Mouse (Mus musculus): Measurements from ENCODE around the gene Btbd2. TPM values are rescaled to one million over a fixed set of nuclear protein-coding genes. Genes with fewer than 3 reads are reported as not detected.

Gene Btbd2
- polyA plus RNA-seq, 2 experiments, result 8.2 to 8.6 TPM

DNA sequence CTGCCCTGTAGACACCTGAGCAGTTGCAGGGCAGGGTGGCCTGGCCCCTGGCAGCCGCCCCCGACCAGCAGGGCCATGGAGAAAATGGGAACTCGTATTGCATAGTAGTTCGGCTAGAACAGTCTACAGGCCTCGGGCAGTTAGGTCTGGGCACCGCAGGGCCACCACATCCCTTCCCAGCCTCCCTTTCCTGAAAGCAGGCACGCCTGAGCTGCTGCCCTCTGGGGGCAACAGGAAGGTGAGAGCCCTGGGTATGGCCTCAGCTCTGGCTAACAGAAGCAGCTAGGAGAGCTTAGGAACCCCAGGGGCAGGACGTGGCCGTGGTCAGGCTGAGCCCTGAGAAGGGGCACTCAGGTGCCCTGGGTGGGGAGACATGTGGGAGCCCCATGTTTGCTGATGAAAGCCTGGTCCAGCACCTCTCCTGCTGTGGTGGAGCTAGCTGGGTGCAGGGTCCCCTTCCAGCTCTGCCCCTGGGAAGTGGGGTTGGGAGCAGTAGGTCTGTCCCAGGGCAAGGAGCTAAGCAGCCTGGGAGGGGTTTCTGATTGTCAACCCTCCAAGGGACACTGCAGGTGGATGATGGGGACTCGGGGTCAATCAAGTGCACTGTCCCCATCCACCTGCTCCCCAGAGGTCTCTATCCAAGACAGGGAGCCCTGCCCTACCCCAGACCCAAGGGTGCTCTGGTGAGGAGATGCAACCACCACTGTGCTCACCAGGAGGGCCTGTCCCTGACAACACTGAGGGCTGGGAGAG is 9.3 kb upstream of the Btbd2 start:
- ATAC-seq (ENCODE audit: insufficient read depth) (no peak), DNase-seq (ENCODE audit: low read depth in 3 of 3, low spot score in 3 of 3) (no peak)
- Histone ChIP-seq H3K9ac (replicated peaks) (no peak overlapping the region; the same call in 1 of the 2 replicates), H3K4me3 (ENCODE audit: insufficient read depth in 1 of 2, low read depth in 2 of 2, low read length in 2 of 2) (no peak overlapping the region), H3K4me1 (replicated peaks; ENCODE audit: control insufficient read depth in 2 of 2, insufficient read depth in 2 of 2, low read length in 1 of 2) (peaks cover 25 to 28% of the 10 kb centered on the region in 2 experiments), H3K4me2 (ENCODE audit: low read depth) (no peak overlapping the region), H3K9me3 (ENCODE audit: control insufficient read depth, low read length) (no peaks in the 10 kb centered on the region), H3K36me3 (replicated peaks; ENCODE audit: control insufficient read depth, insufficient read depth, low read depth) (peaks cover 51% of the 10 kb centered on the region), H3K27me3 (ENCODE audit: control insufficient read depth, insufficient read depth, low read length) (no peaks in the 10 kb centered on the region), H3K27ac (no peak overlapping the region)
- WGBS (ENCODE audit: insufficient replicate concordance), result 70% methylated on average over 10 of the region's 10 CpGs
- TF ChIP-seq EP300 (IDR thresholded peaks at IDR 0.05; ENCODE audit: low read depth), result no peak
- TF ChIP-seq CTCF (IDR thresholded peaks at IDR 0.05; ENCODE audit: low read depth), result no peak

DNA sequence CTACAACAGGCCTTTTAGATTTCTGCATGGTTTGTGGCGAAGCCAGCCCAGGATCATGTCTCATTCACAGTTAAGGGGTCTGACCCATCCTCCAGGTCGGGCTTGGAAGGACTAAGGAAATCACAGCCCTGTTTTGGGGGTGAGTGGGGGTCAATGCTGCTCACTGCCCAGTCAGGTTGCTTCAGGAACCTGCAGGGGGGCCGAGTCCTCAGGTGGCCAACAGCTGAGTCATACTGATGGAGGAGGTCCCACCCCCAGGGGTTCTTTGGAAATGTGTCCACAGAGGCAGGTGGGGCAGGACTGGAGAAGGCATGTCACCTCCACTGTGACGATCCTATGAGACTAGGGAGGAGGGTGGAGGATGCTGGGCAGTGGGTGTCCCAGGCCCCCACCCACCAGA is 8.6 kb upstream of the Btbd2 start:
- peak overlapping the region; percentile 38; the same call in 1 of the 2 replicates for H3K27ac ChIP-seq
- ATAC-seq (ENCODE audit: insufficient read depth), result no peak
- DNase-seq (ENCODE audit: low read depth in 3 of 3, low spot score in 3 of 3), result no peak
- H3K9ac ChIP-seq (replicated peaks), result peak overlapping the region; percentile 15
- peaks cover 25 to 28% of the 10 kb centered on the region in 2 experiments for H3K4me1 ChIP-seq (replicated peaks; ENCODE audit: control insufficient read depth in 2 of 2, insufficient read depth in 2 of 2, low read length in 1 of 2)
- 49% methylated on average over 4 of the region's 4 CpGs for WGBS (ENCODE audit: insufficient replicate concordance)
- no peak for TF ChIP-seq EP300 (IDR thresholded peaks at IDR 0.05; ENCODE audit: low read depth)
- no peak for TF ChIP-seq CTCF (IDR thresholded peaks at IDR 0.05; ENCODE audit: low read depth)
- H3K4me3 ChIP-seq (ENCODE audit: insufficient read depth in 1 of 2, low read depth in 2 of 2, low read length in 2 of 2), result no peak overlapping the region
- H3K36me3 ChIP-seq (replicated peaks; ENCODE audit: control insufficient read depth, insufficient read depth, low read depth), result peaks cover 44% of the 10 kb centered on the region
- H3K4me2 ChIP-seq (ENCODE audit: low read depth), result peak overlapping the region; percentile 47; the same call in 1 of the 2 replicates
- no peaks in the 10 kb centered on the region for H3K9me3 ChIP-seq (ENCODE audit: control insufficient read depth, low read length)
- no peaks in the 10 kb centered on the region for H3K27me3 ChIP-seq (ENCODE audit: control insufficient read depth, insufficient read depth, low read length)

DNA sequence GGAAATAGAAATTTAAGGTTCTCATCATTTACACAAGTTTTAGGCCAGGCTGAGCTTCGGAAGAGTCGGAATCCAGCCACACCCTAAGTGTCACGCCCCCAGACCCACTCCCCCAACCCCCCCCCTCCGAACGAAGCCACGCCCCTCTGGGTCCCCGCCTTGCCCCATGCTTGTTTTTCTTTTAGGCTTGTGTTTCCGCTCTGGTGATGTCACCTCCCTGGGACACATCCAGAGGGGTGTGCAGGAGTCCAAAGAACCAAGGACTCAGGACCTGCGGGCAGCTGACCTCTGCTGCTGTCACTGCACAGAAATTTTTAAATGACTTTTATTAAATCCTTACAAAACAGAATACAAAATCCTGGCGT is 8.1 kb upstream of the Btbd2 start:
- Histone ChIP-seq H3K27ac (peak overlapping the region; percentile 38), H3K9me3 (ENCODE audit: control insufficient read depth, low read length) (no peaks in the 10 kb centered on the region), H3K4me3 (ENCODE audit: insufficient read depth in 1 of 2, low read depth in 2 of 2, low read length in 2 of 2) (peak overlapping the region in 1 of 2 experiments; percentile 2; a peak in 1 of 4 replicates), H3K36me3 (replicated peaks; ENCODE audit: control insufficient read depth, insufficient read depth, low read depth) (peaks cover 40% of the 10 kb centered on the region), H3K4me2 (ENCODE audit: low read depth) (peak overlapping the region; percentile 47), H3K9ac (replicated peaks) (peak overlapping the region; percentile 15), H3K27me3 (ENCODE audit: control insufficient read depth, insufficient read depth, low read length) (no peaks in the 10 kb centered on the region), H3K4me1 (replicated peaks; ENCODE audit: control insufficient read depth in 2 of 2, insufficient read depth in 2 of 2, low read length in 1 of 2) (peaks cover 25 to 28% of the 10 kb centered on the region in 2 experiments)
- TF ChIP-seq EP300 (IDR thresholded peaks at IDR 0.05; ENCODE audit: low read depth) (no peak), CTCF (IDR thresholded peaks at IDR 0.05; ENCODE audit: low read depth) (no peak)
- DNase-seq (ENCODE audit: low read depth in 3 of 3, low spot score in 3 of 3), result no peak
- peak; percentile 23; the same call in 1 of the 2 replicates for ATAC-seq (ENCODE audit: insufficient read depth)
- 11% methylated on average over 10 of the region's 10 CpGs for WGBS (ENCODE audit: insufficient replicate concordance)

DNA sequence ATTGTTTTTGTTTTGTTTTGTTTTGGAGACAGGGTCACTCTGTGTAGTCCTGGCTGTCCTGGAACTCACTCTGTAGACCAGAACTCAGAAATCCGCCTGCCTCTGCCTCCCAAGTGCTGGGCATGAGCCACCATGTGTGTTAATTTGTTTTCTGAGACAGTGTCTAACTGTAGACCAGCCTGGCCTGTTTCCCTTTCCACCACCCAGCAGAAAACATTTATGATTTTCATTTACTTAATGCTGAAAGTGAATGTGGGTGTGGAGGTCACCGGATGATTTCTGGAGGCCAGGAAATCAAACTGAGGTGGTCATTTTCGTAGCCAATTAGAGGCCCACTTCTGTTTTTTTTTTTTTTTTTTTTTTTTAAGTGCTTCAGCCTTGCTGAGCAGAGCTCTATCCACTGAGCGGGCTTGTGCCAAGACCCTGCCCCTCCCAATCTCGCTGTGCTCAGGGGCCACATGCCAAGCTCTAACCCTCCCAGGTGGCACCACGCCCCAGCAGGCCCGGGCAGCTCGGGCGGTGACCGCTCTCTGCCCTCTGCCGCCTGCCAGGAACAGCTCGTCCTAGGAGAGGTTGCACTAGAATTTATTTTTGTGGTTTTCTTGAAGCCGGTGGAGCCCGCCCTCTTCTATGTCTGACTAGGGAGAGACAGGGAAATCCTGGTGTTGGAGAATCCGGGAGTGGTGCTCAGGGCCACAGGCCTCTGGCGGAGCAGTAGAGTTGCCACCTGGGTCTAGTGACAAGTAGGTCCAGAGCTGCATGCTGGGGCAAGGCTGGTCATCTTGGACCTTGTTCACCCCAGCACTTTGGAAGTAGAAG is 7.5 kb upstream of the Btbd2 start:
- 10% methylated on average over 16 of the region's 16 CpGs for WGBS (ENCODE audit: insufficient replicate concordance)
- H3K9me3 ChIP-seq (ENCODE audit: control insufficient read depth, low read length), result no peaks in the 10 kb centered on the region
- H3K4me3 ChIP-seq (ENCODE audit: insufficient read depth in 1 of 2, low read depth in 2 of 2, low read length in 2 of 2), result peak overlapping the region in 1 of 2 experiments; percentile 2; a peak in 1 of 4 replicates
- peak overlapping the region; percentile 47 for H3K4me2 ChIP-seq (ENCODE audit: low read depth)
- peak overlapping the region; percentile 38 for H3K27ac ChIP-seq
- H3K4me1 ChIP-seq (replicated peaks; ENCODE audit: control insufficient read depth in 2 of 2, insufficient read depth in 2 of 2, low read length in 1 of 2), result peaks cover 25 to 28% of the 10 kb centered on the region in 2 experiments
- peak overlapping the region; percentile 15 for H3K9ac ChIP-seq (replicated peaks)
- ATAC-seq (ENCODE audit: insufficient read depth) (peak; percentile 34; the same call in 1 of the 2 replicates), DNase-seq (ENCODE audit: low read depth in 3 of 3, low spot score in 3 of 3) (no peak)
- peaks cover 35% of the 10 kb centered on the region for H3K36me3 ChIP-seq (replicated peaks; ENCODE audit: control insufficient read depth, insufficient read depth, low read depth)
- no peaks in the 10 kb centered on the region for H3K27me3 ChIP-seq (ENCODE audit: control insufficient read depth, insufficient read depth, low read length)
- no peak for TF ChIP-seq CTCF (IDR thresholded peaks at IDR 0.05; ENCODE audit: low read depth)
- no peak for TF ChIP-seq EP300 (IDR thresholded peaks at IDR 0.05; ENCODE audit: low read depth)

All from liver, embryonic 14.5 days (tissue).